Mouse (Mus musculus) liver, adult 2 months (tissue): Measurements from ENCODE around the gene Slc39a2.

Experiments used
- CTCF ChIP-seq: fragments of 200-500 bp; IDR thresholded peaks from 2 replicates; pipeline ENCODE4 v1.5.1; 2011; ENCODE audit warnings: low read depth, low read length, control low read depth
- POLR2A ChIP-seq: fragments of 200-500 bp; IDR thresholded peaks from 2 replicates; pipeline ENCODE4 v1.6.1; 2011; ENCODE audit warnings: low read length, control low read depth; ENCODE audit not compliant: insufficient read depth; ENCODE audit errors: extremely low read depth

DNA sequence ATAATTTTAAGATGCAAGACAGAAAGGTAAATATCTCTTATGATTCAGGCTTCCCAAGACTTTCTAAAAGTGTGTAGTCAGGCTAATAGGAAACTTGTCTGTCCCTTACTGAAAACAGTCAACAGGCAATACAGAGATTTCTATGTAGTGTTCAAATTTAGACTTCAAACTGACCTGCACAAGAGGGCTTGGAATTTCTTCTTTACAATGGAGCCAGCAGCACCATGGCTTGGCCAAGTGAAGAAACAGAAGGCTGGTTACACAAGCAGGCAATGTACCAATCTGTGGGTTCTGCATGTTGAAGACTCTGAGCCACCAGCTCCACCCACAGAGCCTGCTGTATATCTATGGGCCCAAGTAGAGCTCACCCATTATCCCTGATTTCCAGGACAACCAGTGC is 39.3 kb upstream of the Slc39a2 start, which contains the start of gene Ear6:
- no peak for TF ChIP-seq CTCF
- no peak for TF ChIP-seq POLR2A
